Mouse (Mus musculus) liver, adult 10 weeks (tissue): ENCODE measurements around the gene Gm11060. TPM values are rescaled to one million over a fixed set of nuclear protein-coding genes. Genes with fewer than 3 reads are reported as not detected.

ENCODE experiments used
- polyA plus RNA-seq: library from polyadenylated mRNA; stranded (reverse); fragments of 350-450 nt; fragmentation: Illumina TruSeq; extraction: RNeasy Lipid Tissue Mini Kit (QIAGEN cat#74804); gene quantifications from one replicate; pipeline ENCODE4 v1.2.3, GENCODE M21; 2014; ENCODE audit warnings: low read depth, low replicate concordance

The Gm11060 gene
- polyA plus RNA-seq, result not detected

GRCm38 (mm10) chr2:105091718-105092117 is at the start of gene Gm11060:
Gene Gm11060, plus strand, starts transcription at chr2:105092018.

GRCm38 (mm10) chr2:105126279-105126678 is 34.5 kb downstream of the Gm11060 start, which contains the start of gene Wt1:
Gene Wt1, plus strand, starts transcription at chr2:105126529.

Other genes with a start within 250 kb of the Gm11060 start
- 0.37 TPM for gene Prrg4, start 242.1 kb upstream of the Gm11060 start, polyA plus RNA-seq
- gene Ccdc73, start 224.2 kb upstream of the Gm11060 start, polyA plus RNA-seq, result 11.6 TPM
- 212 TPM for gene Eif3m, start 74.9 kb upstream of the Gm11060 start, polyA plus RNA-seq
- 0.40 TPM for gene Wt1, start 34.5 kb downstream of the Gm11060 start, polyA plus RNA-seq
- gene Them7, start 132.3 kb downstream of the Gm11060 start, polyA plus RNA-seq, result 37.8 TPM